Mouse (Mus musculus) adrenal gland (tissue): Measurements from ENCODE around the gene Nrsn1.
"Not testable (repeated sequence)": the region's sequence is repeated elsewhere in the genome, so short reads cannot be mapped to it uniquely, and the experiment has no call there.

Experiments used
- intact Hi-C: fragments of 180-260 bp; cut with DNase I; formaldehyde crosslinking; loops from one replicate; pipeline ENCODE4 v1.15.1; 2025
- long read RNA-seq, 2 experiments: library from polyadenylated mRNA; unstranded; transcript quantifications; one replicate each; pipeline ENCODE4 v2.0.0; 2020; ENCODE audit warnings: borderline replicate concordance in 1 of 2; ENCODE audit not compliant: insufficient replicate concordance in 1 of 2

Nrsn1 gene
- long read RNA-seq, experiment 1, partial matches to known transcripts = 0 of 2 reads
- long read RNA-seq, experiment 1, other reads (novel, unspliced or antisense) = 1 of 2 reads
- long read RNA-seq, experiment 2, transcript Nrsn1-201 (4 exons, 2,222 nt) = major isoform, 7 of 8 reads
- long read RNA-seq, experiment 2, partial matches to known transcripts = 0 of 8 reads
- long read RNA-seq, experiment 2, other reads (novel, unspliced or antisense) = 1 of 8 reads

DNA sequence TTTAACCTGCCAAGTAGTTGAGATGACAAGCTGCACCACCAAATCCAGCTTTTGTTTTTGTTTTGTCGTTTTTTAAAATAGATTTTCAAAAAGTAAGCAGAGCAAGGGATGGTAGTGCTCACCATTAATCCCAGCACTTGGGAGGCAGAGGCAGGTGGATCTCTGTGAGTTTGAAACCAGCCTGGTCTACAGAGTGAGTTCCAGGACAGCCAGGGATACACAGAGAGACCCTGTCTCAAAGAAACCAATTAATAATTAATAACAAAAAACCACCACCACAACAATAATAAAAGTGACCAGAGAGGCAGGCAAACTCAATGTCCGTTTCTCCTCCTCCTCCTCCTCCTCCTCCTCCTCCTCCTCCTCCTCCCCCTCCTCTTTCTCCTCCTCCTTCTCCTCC lies at the start of gene Nrsn1:
Gene Nrsn1, minus strand, starts transcription at position 101 of the 400 bp plus-strand sequence.
- intact Hi-C loops = not testable (repeated sequence)

DNA sequence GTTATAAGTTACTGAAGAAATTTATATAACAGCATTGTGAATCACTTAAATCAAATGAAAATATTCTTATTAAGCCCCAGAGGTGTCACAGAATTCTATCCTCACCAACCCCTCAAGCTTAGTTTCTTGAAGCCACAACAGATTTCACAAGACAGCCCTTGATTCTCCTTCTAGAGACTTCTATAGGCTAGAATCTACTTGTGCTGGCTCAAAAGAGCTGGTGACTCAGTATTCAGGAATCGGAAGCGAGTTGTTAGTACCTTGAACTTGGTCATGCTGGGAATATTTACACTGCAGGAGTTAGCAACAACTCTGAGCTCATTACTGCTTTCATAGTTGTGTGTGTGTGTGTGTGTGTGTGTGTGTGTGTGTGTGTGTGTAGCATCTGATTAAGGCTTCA lies 41.8 kb upstream of the Nrsn1 start:
- intact Hi-C loops = no loop called here

DNA sequence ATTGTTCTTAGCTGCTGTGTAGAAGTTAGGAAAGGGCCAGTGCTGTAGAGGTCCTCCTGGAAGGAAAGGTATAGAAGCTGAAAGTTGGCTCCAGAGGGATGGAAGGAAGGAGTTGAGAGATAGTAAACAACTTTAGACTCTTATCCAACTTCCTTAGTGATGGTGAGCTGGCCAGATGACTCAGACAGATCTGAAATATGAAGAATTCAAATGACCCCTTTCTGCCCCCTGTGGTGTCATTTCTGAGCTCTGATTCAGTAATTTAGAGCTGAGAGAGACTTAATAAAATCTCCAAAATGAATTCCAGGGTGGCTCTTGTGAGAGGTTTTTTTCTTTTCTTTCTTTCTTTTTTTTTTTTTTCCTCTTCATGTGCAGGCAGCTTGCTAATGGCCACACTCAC lies 39.8 kb upstream of the Nrsn1 start:
- intact Hi-C loops = no loop called here

DNA sequence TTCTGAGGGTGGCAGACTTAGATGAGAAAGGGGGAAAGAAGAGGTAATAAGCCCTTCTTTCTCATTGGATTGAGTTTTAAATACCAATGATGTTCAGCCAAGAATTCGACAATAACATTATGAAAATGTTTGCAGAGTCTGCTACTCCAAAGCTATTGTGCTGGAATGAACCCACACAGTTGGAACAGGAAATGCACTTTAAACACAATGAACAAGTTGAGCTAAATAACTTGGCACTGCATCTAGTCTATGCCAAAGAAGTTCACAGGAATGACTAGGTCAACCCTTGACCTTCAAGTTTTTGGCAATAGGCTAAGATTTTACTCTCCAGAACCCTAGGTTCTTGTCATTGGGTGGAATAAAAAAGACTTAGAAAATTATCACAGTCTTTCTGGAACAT lies 18.4 kb upstream of the Nrsn1 start:
- intact Hi-C loops = no loop called here

DNA sequence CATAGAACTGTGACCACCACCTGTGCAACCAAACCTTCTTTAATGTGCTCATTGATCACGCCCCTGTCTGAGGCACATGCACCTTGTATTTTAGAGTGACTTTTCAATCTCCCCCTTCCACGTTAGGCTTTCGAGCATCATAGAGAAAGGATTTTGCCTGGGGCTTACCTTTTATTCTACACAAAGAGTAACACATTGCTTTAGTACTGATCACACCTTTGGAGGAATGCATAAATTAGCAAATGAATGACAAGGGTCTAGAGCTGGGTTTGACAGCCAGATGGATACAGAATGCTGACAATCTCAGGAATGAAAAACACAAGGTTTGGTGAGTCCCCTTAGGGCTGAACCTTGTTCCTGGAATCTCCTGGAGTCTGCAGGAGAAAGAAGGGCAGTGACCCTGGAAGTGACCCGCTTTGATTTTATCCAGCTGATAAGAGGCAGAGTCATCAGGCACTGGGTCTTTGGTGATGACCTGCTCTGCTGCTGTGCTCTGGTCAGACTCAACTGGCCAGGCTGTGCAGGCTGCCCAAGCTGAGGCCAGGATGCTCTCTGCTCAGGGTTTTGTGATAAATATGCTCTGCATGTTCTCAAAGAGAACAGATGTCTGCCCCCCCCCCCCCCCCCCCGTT lies 4.7 kb upstream of the Nrsn1 start:
- intact Hi-C loops = no loop called here

DNA sequence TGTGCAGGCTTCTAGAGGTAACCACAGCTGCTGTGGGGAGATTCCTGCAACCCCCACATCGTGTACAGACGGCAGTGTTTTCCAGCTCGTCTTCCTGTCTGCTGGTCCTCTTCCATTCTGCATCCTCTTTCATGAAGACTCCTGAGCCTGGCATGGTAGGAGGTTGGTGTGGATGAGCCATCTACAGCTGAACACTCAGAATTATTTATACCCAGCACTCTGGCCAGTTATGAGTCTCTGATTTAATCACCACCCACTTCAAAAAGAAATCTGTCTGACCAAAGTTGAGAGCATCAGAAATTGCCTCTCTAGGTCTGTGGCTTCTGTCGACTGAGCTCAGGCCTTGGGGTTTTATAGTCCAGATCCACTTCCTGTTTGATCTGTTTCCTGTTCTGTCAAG lies 1.9 kb upstream of the Nrsn1 start:
- intact Hi-C loops = no loop called here

DNA sequence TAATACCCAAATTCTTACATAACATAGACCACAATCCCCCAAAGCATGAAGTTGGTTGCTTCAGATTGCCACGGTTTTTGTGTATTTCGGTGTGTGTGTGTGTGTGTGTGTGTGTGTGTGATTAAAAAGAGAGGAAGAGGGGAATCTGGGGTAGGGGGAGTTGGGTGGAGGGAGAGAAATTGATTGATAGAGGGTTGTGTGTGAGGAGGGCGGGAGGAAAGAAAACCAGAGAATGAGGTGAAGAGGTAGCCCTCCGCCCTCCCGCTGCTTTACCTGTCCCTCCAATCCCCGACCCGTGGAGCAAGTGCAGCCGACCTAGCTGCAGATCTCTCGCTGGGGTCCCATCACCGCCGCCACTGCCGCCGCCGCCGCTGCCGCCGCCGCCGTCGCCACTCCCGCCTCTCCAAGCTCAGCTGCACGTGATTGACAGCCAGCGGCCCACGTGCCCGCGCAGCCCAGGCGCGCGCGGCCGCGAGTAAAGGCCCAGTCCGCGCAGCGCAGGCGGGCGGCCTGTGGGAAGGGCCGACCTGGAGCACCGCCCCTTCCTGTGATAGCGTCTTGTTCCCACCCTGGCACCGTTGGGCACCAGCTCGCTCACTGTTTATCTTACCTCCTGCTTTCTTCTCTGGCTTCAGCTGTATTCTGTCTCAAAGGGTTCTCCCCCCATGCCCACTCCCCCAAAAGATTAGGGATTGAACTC lies 583 bp downstream of the Nrsn1 start:
- intact Hi-C loops = no loop called here

DNA sequence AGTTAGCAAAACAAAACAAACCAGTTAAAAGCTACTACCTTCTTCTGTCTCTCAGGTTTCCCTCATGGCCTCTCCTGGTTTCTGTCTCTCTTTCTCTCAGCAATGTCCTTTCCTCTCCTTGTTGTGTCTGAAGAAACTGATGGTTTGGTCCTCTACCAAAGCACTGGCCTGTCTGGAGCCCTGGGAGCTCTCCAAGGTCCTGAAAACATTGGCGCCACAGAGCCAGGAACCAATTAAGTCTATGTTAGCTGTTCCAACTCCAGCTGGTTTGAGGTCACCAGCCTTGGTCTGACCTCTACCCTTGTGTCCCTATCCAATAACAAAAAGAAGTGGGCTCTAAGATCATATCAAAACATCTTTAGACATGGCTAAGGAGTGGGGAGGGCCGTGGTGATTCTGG lies 1.3 kb downstream of the Nrsn1 start:
- intact Hi-C loops = no loop called here

DNA sequence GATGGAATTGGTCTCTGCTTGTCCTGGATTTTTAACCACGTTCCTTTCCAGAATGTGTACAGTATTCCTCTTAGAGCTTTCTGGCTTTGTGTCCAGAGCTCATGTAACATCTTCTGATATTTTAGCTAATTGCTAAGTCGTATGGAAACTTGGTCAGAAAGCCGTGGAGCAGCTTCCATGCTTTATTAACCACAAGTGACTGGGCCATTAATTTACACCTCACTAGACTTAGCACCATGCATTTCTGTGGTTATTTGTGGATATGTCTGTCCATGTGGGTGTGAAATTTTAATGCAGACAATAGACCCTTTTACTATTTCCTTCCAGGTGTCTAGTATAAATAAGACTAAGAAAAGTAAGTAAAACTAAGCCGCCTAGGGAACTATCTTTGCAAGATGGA lies 7.6 kb downstream of the Nrsn1 start:
- intact Hi-C loops = no loop called here

DNA sequence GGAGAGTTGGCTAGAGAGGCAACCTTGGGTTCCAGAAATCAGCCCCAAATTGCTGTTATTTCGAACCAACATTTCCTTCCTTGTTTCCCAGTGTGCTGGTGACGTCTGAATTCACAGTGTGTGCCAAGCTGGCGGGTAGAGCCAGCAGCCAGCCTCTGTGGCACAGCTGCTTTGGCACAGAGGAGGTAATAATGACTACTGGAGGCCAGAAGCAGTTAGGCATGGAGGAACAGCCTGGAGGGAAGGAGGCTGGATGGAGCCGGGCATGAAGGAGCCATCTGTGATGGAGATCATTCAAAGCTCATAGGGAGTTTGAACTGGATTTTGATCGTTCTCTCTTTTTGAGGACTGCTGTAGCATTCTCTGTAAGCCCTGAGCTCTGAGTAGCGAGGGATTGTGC lies 12.7 kb downstream of the Nrsn1 start:
- intact Hi-C loops = no loop called here

DNA sequence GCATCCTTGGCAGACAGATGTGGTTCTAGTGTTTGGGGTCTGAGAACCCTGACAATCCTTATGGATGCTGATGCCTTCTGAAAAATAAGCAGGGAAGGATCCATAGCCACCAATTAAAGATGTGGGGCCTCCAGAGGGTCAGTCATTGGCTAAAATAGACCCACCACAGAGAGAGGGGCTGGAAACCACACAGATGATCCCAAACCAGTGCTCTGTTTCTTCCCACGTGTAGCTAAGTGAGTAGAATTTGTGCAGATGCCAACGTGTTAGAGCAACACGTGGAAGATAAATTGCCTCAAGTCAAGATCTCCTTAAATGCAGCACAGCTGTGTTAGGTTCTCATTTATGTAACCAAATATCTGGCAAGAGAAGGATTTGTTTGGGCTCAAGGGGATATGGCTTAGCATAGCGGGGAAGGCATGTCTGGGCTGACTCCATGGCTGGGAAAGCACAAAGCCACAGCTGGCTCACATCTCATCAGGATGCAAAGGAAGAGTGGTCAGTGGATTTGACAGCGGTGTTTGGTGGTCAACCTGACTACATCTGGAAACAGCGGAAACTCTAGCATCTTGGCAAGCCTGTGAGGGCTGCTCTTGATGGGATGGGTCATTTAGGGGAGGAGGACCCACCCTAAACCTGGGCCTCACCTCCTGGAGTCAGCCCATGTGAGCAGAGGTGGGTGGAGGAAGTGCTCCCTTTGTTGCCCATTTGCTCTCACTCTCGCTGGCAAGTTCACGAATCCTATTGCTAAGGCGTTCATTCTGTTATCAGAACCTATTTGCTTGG lies 15.6 kb downstream of the Nrsn1 start:
- intact Hi-C loops = no loop called here

DNA sequence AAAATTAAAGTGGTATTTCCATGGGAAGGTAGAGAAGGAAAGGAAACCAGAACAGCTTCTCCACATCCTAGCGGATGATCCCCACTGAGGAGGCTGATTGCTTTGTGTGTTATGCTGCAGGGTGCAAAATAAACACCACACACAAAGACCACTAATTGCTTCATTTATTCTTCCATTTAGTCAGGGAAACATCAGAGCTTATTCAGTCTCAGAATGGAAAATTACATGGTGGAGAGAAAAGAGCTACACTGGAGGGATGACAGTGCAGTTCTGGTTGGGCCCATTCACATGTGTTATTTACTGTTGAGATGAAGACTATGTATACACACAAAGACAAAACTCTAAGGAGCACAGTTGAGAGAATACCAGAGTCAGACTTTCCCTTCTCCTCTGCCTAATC lies 18.4 kb downstream of the Nrsn1 start:
- intact Hi-C loops = no loop called here

DNA sequence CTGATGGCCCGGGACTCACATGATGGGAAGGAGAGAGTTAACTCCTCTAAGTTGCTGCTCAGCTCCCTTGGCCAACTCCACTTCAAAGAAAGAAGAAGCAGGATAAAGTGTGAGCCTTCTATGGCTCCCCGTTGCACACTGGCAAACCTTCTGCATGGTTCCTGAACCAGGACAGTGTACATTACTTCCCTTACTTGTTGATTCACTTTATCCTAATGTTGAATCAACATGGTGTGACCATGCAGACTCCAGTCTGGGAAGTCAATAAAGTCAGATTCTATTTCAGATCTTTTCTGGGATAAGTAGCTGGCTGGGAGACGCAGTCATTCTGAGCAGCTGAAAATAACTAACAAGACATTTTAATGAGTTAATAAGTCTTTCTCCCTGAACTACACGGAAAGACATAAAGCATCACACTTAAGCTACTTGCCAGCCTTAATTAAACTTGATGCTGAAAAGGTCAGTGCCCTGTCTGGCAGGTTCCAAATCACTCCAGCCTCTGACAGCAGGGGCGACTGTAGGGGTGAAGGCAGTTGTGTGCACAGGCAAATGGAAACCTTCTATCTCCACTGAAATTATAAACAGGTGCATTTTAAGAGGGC lies 50.0 kb downstream of the Nrsn1 start:
- intact Hi-C loops = no loop called here

DNA sequence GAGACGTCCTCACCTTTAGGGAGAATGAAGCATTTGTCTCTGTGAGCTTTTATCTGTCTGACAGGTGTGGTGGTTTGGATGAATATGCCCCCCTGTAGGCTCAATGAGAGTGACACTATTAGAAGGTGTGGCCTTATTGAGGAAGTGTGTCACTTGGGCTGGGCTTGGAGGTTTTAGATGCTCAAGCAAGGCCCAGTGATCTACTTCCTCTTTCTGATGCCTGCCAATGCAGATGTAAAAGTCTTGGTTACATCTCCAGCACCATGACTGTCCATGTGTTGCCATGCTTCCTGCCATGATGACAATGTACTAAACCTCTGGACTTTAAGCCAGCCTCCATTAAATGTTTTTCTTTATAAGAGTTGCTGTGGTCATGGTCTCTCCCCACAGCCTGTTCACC lies 51.9 kb downstream of the Nrsn1 start:
- intact Hi-C loops = no loop called here

DNA sequence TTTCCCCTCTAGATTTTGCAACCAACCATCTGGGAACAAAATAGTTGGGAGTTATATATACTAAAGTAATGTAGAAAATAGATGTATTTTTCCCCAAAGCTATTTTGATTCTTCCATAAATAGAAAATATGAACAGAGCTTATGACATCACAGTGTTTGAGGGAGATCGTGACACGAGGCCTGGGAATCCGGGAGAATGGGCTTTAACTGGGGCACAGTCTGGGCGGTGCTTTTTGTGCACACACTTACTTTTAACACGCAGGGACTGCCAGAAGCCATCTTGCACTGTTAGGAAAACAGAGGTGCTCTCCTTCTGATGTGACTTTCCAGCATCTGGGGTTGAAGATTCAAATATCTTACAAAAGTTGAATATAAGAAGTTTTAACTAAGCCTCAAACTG lies 63.4 kb downstream of the Nrsn1 start:
- intact Hi-C loops = no loop called here
